Mouse (Mus musculus): ENCODE measurements at regions not wholly inside any gene's neighbourhood (a gene's known extent, or its start where the extent isn't known, plus 50 kb on each side); places are given as distances from the start of the nearest gene placed in this dataset.

DNA sequence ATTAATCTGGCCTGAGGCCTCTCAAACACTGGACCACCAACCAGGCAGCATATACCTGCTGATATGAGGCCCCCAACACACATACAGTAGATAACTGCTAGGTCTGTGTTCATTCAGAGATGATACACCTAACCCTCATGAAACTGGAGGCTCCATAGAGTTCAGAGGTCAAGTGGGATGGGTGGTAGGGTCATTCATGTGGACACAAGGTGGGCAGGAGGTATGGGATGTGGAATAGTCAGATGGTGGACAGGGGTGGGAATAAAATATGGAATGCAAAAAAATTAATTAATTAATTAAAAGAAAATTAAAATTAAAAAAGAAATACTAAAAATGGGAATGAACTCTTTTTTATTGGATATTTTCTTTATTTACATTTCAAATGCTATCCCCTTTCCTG, 734.7 kb downstream of the Pla2g4a start:
- ATAC-seq (ENCODE audit: low FRiP score, low TSS enrichment): no peak
- H3K9me3 ChIP-seq (ENCODE audit: control insufficient read depth, low read length): no peaks in the 10 kb centered on the region
- DNase-seq (ENCODE audit: low spot score): no peak
- no peaks in the 10 kb centered on the region for H3K27me3 ChIP-seq (ENCODE audit: control insufficient read depth, insufficient read depth, low read length)
- no peak overlapping the region for H3K4me3 ChIP-seq (ENCODE audit: low read depth, low read length)
- H3K4me1 ChIP-seq (replicated peaks; ENCODE audit: control insufficient read depth, insufficient read depth): no peaks in the 10 kb centered on the region
- no peaks in the 10 kb centered on the region for H3K36me3 ChIP-seq (ENCODE audit: control insufficient read depth, insufficient read depth, low read length)
- TF ChIP-seq EP300 (optimal IDR thresholded peaks at IDR 0.05) (no peak), CTCF (IDR thresholded peaks at IDR 0.05; ENCODE audit: low read depth) (no peak)
- H3K4me2 ChIP-seq (replicated peaks; ENCODE audit: low read depth): no peak overlapping the region
- H3K9ac ChIP-seq (ENCODE audit: low read length): no peak overlapping the region
- H3K27ac ChIP-seq (replicated peaks): no peak overlapping the region

DNA sequence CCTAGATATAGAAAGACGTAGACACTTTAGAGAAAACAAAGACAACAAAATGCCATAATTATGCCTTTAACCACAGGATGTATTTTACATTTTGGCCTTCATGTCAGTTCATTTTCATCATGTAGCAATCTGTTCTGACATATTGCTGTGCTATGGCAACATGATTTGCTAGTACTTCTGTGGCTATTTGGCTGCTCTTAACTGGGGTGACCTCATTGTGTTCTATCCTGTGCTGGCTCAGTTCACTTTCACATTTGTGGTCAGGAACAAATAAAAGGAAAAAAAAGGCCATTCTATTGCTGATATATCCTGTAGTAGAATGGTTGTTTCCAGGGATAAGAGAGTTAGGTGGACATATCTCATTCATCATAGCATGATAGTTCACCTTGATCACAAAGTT, 758.5 kb downstream of the Pla2g4a start:
- TF ChIP-seq EP300 (optimal IDR thresholded peaks at IDR 0.05) (no peak), CTCF (IDR thresholded peaks at IDR 0.05; ENCODE audit: low read depth) (no peak)
- WGBS: 92% methylated on average over 1 of the region's 1 CpGs

DNA sequence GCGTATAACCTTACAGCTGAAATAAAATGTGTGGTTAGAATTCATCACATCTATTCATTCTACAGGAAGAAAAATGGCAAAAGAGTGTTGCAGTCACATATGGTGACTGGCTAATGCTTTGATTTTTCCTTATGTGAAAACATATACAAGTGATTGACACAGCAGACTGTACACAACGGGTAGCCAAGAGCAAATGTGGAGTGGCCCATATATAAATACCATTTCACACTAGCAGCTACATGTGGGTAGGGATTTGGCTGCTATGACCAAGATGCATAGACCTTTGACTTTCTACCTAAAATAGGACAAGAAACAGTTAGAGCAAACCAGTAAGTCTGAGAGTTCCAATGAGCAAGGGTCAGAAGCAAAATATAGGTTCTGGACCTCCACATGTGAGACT, 761.8 kb downstream of the Pla2g4a start:
- 86% methylated on average over 2 of the region's 2 CpGs for WGBS
- Histone ChIP-seq H3K36me3 (ENCODE audit: control insufficient read depth, insufficient read depth, low read length) (no peaks in the 10 kb centered on the region), H3K9me3 (ENCODE audit: control insufficient read depth, low read length) (no peaks in the 10 kb centered on the region), H3K9ac (ENCODE audit: low read length) (no peak overlapping the region), H3K27me3 (ENCODE audit: control insufficient read depth, insufficient read depth, low read length) (no peaks in the 10 kb centered on the region), H3K4me1 (replicated peaks; ENCODE audit: control insufficient read depth, insufficient read depth) (no peaks in the 10 kb centered on the region), H3K4me2 (replicated peaks; ENCODE audit: low read depth) (no peak overlapping the region), H3K27ac (replicated peaks) (no peak overlapping the region), H3K4me3 (ENCODE audit: low read depth, low read length) (no peak overlapping the region)
- ATAC-seq (ENCODE audit: low FRiP score, low TSS enrichment) (no peak), DNase-seq (ENCODE audit: low spot score) (no peak)
- TF ChIP-seq EP300 (optimal IDR thresholded peaks at IDR 0.05) (no peak), CTCF (IDR thresholded peaks at IDR 0.05; ENCODE audit: low read depth) (no peak)

More for the DNA sequence above, 758.5 kb downstream of the Pla2g4a start:
- H3K36me3 ChIP-seq (ENCODE audit: control insufficient read depth, insufficient read depth, low read length): no peaks in the 10 kb centered on the region
- H3K9ac ChIP-seq (ENCODE audit: low read length): no peak overlapping the region
- ATAC-seq (ENCODE audit: low FRiP score, low TSS enrichment) (no peak), DNase-seq (ENCODE audit: low spot score) (no peak)
- no peaks in the 10 kb centered on the region for H3K4me1 ChIP-seq (replicated peaks; ENCODE audit: control insufficient read depth, insufficient read depth)
- H3K27me3 ChIP-seq (ENCODE audit: control insufficient read depth, insufficient read depth, low read length): no peaks in the 10 kb centered on the region
- no peak overlapping the region for H3K4me2 ChIP-seq (replicated peaks; ENCODE audit: low read depth)
- H3K9me3 ChIP-seq (ENCODE audit: control insufficient read depth, low read length): no peaks in the 10 kb centered on the region
- H3K27ac ChIP-seq (replicated peaks): no peak overlapping the region
- no peak overlapping the region for H3K4me3 ChIP-seq (ENCODE audit: low read depth, low read length)

DNA sequence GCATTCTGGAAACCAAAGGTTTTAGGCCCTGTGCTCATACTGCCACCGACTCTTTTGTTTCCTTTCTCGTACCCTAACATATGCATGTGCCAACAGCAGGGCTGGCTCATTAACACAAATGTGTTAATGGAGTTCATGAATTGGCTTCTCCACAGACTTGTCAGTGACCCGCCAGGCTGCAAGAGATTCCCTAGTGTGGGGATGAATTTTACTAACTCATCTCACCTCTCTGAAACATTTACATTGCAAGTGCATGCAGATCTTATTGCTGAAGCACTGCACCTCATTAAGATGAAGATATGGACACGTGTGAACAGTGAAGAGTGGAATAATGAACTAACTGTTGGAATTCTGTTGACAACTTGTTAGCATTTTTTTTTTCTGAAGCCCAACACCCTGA, 762.2 kb downstream of the Pla2g4a start:
- TF ChIP-seq EP300 (optimal IDR thresholded peaks at IDR 0.05) (no peak), CTCF (IDR thresholded peaks at IDR 0.05; ENCODE audit: low read depth) (no peak)
- H3K27ac ChIP-seq (replicated peaks): no peak overlapping the region
- 62% methylated on average over 4 of the region's 4 CpGs for WGBS
- no peak overlapping the region for H3K9ac ChIP-seq (ENCODE audit: low read length)
- no peaks in the 10 kb centered on the region for H3K27me3 ChIP-seq (ENCODE audit: control insufficient read depth, insufficient read depth, low read length)
- H3K36me3 ChIP-seq (ENCODE audit: control insufficient read depth, insufficient read depth, low read length): no peaks in the 10 kb centered on the region
- DNase-seq (ENCODE audit: low spot score) (no peak), ATAC-seq (ENCODE audit: low FRiP score, low TSS enrichment) (no peak)
- no peaks in the 10 kb centered on the region for H3K9me3 ChIP-seq (ENCODE audit: control insufficient read depth, low read length)
- H3K4me2 ChIP-seq (replicated peaks; ENCODE audit: low read depth): no peak overlapping the region
- no peak overlapping the region for H3K4me3 ChIP-seq (ENCODE audit: low read depth, low read length)
- no peaks in the 10 kb centered on the region for H3K4me1 ChIP-seq (replicated peaks; ENCODE audit: control insufficient read depth, insufficient read depth)

Data from stomach, postnatal 0 days (tissue).